Mouse (Mus musculus): ENCODE data around the gene Hoxb13. TPM values are rescaled to one million over a fixed set of nuclear protein-coding genes. Genes with fewer than 3 reads are reported as not detected.
A peak's percentile ranks its signal among the peaks of the same experiment; 100 is the strongest.

Gene Hoxb13
- polyA plus RNA-seq, 1 experiment from 2014 or later = not detected

DNA sequence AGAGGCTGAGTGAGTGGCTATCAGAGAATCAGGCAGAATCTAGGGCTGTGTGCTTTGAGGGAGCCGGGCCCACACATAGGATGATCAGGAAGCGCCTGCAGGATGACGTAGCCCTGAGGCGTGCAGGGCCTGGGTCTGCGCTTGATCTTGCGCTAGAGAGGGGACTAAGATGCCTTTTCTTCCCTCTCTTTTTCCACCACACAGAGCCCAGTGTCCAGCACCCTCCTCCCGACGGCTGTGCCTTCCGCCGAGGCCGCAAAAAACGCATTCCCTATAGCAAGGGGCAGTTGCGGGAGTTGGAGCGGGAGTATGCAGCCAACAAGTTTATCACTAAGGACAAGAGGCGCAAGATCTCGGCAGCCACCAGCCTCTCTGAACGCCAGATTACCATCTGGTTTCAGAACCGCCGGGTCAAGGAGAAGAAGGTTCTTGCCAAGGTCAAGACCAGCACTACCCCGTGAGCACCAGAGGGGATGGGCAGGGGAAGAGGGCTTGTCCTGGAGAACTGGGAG is 1.7 kb downstream of the Hoxb13 start:
- H3K9me3 ChIP-seq (ENCODE audit: control insufficient read depth, low read length) = no peaks in the 10 kb centered on the region
- H3K27ac ChIP-seq (ENCODE audit: low read depth) = no peak overlapping the region
- WGBS = under 1% methylated on average over 20 of the region's 20 CpGs
- no peaks in the 10 kb centered on the region for H3K36me3 ChIP-seq (ENCODE audit: control insufficient read depth, insufficient read depth, low read length)
- ATAC-seq (replicated peaks; ENCODE audit: low FRiP score, low TSS enrichment, low read depth) (no peak), DNase-seq (ENCODE audit: low spot score) (no peak)
- no peak overlapping the region for H3K9ac ChIP-seq (ENCODE audit: low read length)
- H3K4me3 ChIP-seq (ENCODE audit: low read depth, low read length) = no peak overlapping the region
- H3K4me1 ChIP-seq (replicated peaks; ENCODE audit: control insufficient read depth, insufficient read depth, low read length) = 0 out of 2 replicates have a peak, but pooled peaks cover 3% of the 10 kb centered on the region
- peaks cover 100% of the 10 kb centered on the region for H3K27me3 ChIP-seq (replicated peaks; ENCODE audit: control insufficient read depth, insufficient read depth, low read length)
- no peak overlapping the region for H3K4me2 ChIP-seq (ENCODE audit: low read length)

DNA sequence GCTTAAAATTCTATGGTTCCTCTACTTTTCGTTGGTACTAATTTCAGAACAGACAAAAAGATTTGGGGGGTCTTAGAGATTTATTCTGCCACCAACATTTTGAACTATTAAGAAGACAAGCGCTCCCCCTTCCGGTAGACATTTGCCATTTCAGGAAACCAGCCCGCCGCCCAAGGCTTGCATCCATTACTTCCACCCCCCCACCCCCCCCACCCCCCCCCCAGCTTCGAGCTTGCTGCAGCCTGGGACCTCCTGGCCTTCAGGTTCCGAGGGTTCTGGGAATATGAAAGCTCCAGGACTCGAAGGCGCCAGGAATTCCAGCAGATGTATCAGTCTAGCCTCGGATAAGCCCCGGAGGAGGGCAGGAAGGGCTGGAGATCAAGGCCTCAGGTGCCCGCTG is 4.5 kb downstream of the Hoxb13 start:
- Histone ChIP-seq H3K9me3 (ENCODE audit: control insufficient read depth, low read length) (no peaks in the 10 kb centered on the region), H3K4me2 (ENCODE audit: low read length) (no peak overlapping the region), H3K36me3 (ENCODE audit: control insufficient read depth, insufficient read depth, low read length) (no peaks in the 10 kb centered on the region), H3K9ac (ENCODE audit: low read length) (no peak overlapping the region), H3K27me3 (replicated peaks; ENCODE audit: control insufficient read depth, insufficient read depth, low read length) (peaks cover 100% of the 10 kb centered on the region), H3K4me3 (ENCODE audit: low read depth, low read length) (no peak overlapping the region), H3K4me1 (replicated peaks; ENCODE audit: control insufficient read depth, insufficient read depth, low read length) (0 out of 2 replicates have a peak, but pooled peaks cover under 1% of the 10 kb centered on the region), H3K27ac (ENCODE audit: low read depth) (no peak overlapping the region)
- ATAC-seq (replicated peaks; ENCODE audit: low FRiP score, low TSS enrichment, low read depth) = no peak
- under 1% methylated on average over 12 of the region's 12 CpGs for WGBS
- DNase-seq (ENCODE audit: low spot score) = peak; percentile 70

DNA sequence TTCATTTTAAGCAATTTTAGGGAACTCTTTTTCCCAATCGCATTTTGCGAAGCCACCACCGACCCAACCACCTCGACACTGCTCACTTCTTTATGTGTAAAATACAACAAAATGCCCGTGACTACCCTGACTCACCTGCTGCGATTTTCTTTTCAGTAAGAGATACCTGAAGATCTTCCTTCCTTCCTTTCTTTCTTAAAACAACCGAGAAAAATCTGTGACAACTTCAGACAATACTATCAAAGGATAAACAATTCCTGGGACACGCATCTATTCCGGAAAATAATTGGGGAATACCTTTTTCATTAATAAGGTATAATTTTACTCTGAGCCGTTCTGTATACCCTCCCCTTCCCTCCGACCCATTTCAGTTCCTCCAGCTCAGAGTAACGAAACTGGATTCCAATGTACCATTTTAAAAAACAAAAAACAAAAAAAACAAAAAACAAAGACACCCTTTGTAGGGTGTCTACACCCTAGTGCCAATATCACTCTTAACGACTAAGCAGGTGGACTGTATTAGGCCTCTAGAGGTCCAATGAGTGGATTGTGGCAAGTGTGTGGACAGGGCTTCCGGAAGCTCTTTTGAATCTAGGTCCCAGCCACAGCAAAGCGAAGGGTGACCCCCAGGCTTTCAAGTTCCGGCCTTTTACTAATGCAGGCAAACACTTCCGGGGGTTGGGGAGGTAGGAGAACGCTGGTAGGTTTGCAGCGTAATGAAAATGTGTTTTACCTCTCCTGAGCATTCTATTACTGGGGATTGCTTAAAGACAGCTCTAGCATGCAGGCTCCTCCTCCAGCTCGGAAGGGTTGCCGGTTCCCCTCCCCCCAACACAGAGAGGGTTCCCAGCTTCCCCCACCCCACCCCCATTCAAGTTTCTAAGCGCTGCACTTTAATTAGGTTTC is 5.3 kb downstream of the Hoxb13 start:
- Histone ChIP-seq H3K4me3 (ENCODE audit: low read depth, low read length) (no peak overlapping the region), H3K27ac (ENCODE audit: low read depth) (no peak overlapping the region), H3K4me1 (replicated peaks; ENCODE audit: control insufficient read depth, insufficient read depth, low read length) (no peaks in the 10 kb centered on the region), H3K27me3 (replicated peaks; ENCODE audit: control insufficient read depth, insufficient read depth, low read length) (peaks cover 100% of the 10 kb centered on the region), H3K4me2 (ENCODE audit: low read length) (no peak overlapping the region), H3K9ac (ENCODE audit: low read length) (no peak overlapping the region), H3K36me3 (ENCODE audit: control insufficient read depth, insufficient read depth, low read length) (no peaks in the 10 kb centered on the region), H3K9me3 (ENCODE audit: control insufficient read depth, low read length) (no peaks in the 10 kb centered on the region)
- 4% methylated on average over 22 of the region's 22 CpGs for WGBS
- DNase-seq (ENCODE audit: low spot score) (no peak), ATAC-seq (replicated peaks; ENCODE audit: low FRiP score, low TSS enrichment, low read depth) (no peak)

DNA sequence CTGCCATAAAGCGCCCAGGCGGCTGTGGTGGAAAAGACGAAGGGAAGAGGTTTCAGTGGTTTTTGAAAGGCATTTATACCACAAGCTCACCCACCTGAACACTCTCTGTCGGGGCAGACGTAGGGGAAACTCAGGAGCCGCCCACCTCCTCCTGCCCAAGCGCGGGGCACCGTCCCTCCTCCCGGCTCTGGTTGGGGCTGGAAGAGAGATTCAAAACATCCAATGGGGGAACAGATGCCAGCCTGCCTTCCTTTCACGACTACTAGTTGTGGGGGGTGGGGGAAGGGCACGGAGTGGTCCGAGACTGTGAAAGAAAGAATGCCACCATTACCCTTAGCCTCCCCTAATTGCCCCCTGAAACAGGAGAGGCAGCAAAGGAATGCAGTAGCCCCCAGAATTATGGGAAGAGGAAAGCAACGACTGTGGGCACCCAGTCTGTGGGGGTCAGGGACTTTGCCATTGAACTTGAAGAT is 6.1 kb downstream of the Hoxb13 start:
- H3K4me3 ChIP-seq (ENCODE audit: low read depth, low read length) = no peak overlapping the region
- no peaks in the 10 kb centered on the region for H3K9me3 ChIP-seq (ENCODE audit: control insufficient read depth, low read length)
- H3K4me1 ChIP-seq (replicated peaks; ENCODE audit: control insufficient read depth, insufficient read depth, low read length) = no peaks in the 10 kb centered on the region
- H3K27me3 ChIP-seq (replicated peaks; ENCODE audit: control insufficient read depth, insufficient read depth, low read length) = peaks cover 100% of the 10 kb centered on the region
- no peak overlapping the region for H3K27ac ChIP-seq (ENCODE audit: low read depth)
- WGBS = under 1% methylated on average over 14 of the region's 14 CpGs
- ATAC-seq (replicated peaks; ENCODE audit: low FRiP score, low TSS enrichment, low read depth) = no peak
- no peak for DNase-seq (ENCODE audit: low spot score)
- H3K4me2 ChIP-seq (ENCODE audit: low read length) = no peak overlapping the region
- H3K36me3 ChIP-seq (ENCODE audit: control insufficient read depth, insufficient read depth, low read length) = no peaks in the 10 kb centered on the region
- no peak overlapping the region for H3K9ac ChIP-seq (ENCODE audit: low read length)

DNA sequence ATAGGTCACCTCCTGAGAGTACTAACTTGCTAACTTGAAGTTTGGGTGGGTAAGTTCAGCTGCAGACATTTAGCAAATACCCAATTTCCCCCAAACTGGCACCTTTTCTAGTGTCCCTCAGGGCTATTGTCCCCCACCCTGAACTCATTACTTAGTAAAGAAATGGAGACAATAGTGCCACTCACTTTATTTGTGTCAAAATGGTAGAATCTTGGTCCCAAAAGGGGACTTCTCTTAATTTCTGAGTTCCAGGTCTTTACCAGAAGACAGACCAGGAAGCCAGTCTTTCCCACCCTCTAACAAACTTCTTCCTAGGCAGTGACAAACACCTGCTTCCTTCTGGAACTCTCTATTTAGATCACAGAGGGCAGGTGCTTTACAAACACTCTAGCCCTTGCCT is 7.6 kb downstream of the Hoxb13 start:
- Histone ChIP-seq H3K27ac (ENCODE audit: low read depth) (no peak overlapping the region), H3K4me3 (ENCODE audit: low read depth, low read length) (no peak overlapping the region), H3K27me3 (replicated peaks; ENCODE audit: control insufficient read depth, insufficient read depth, low read length) (peaks cover 100% of the 10 kb centered on the region), H3K4me2 (ENCODE audit: low read length) (no peak overlapping the region), H3K36me3 (ENCODE audit: control insufficient read depth, insufficient read depth, low read length) (no peaks in the 10 kb centered on the region), H3K9me3 (ENCODE audit: control insufficient read depth, low read length) (no peaks in the 10 kb centered on the region), H3K4me1 (replicated peaks; ENCODE audit: control insufficient read depth, insufficient read depth, low read length) (no peaks in the 10 kb centered on the region), H3K9ac (ENCODE audit: low read length) (no peak overlapping the region)
- no peak for DNase-seq (ENCODE audit: low spot score)
- ATAC-seq (replicated peaks; ENCODE audit: low FRiP score, low TSS enrichment, low read depth) = no peak

DNA sequence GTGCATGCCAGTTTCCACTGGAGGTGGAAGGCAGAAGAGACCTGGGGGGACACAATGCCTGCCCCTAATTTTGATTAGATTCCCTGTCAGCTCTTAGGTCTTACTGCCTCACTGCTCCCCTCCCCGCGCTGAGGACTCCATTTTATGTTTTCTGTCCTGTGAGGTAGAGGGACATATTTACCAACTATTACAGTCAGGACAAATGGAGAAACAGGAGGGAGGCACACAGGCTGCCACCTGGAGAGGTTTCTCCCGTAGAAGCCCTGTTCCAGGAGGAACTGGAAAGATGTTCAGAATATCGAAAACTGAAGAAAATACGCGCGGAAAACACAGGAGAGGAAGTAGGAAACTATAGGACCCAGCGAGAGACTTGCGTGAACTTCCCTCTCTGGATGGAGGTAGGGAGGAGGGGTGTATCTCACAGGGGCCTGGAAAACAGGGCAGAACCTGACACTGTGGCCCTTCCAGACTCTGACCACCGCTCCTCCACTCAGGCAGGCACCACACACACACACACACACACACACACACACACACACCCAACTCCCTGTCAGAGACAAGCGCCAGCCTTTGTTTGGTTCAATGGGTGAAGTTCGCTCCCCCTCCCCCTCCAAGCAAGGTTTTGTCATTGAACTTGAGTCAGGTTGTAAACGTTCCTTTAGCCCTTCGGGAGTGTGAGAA is 8.4 kb downstream of the Hoxb13 start:
- ATAC-seq (replicated peaks; ENCODE audit: low FRiP score, low TSS enrichment, low read depth) (no peak), DNase-seq (ENCODE audit: low spot score) (no peak)
- no peak overlapping the region for H3K9ac ChIP-seq (ENCODE audit: low read length)
- no peak overlapping the region for H3K4me3 ChIP-seq (ENCODE audit: low read depth, low read length)
- H3K27me3 ChIP-seq (replicated peaks; ENCODE audit: control insufficient read depth, insufficient read depth, low read length) = peaks cover 100% of the 10 kb centered on the region
- no peaks in the 10 kb centered on the region for H3K36me3 ChIP-seq (ENCODE audit: control insufficient read depth, insufficient read depth, low read length)
- no peak overlapping the region for H3K27ac ChIP-seq (ENCODE audit: low read depth)
- H3K4me2 ChIP-seq (ENCODE audit: low read length) = no peak overlapping the region
- WGBS = 1% methylated on average over 14 of the region's 14 CpGs
- no peaks in the 10 kb centered on the region for H3K9me3 ChIP-seq (ENCODE audit: control insufficient read depth, low read length)
- no peaks in the 10 kb centered on the region for H3K4me1 ChIP-seq (replicated peaks; ENCODE audit: control insufficient read depth, insufficient read depth, low read length)

DNA sequence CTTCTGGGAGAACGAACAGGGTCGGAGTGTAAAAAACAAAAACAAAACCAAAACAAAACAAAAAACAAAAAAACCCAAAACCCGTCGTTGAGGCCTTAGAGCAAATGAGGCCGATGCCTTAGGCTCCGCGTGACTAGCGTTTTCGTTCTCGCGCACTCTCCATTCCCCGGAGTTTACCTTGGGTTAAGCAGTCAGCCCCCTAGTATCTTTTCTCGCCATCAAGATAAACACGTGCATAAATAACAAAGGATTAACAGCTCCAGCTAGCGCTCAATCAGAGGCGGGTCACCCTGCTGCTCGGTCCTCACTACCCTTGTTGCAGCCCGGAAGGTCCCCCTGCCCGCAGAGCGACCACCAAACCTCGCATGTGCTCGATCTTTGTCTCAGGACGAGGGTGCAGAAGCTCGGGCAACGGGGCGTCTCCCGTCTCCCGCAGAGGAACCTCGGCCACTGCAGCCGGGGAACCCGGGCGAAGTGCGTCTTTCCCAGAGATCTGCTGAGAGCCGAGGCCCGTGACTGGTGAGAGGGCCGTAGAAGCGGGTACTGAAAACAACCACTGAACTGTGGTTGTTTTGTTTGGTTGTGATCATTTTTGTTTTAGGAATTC is 9.2 kb downstream of the Hoxb13 start:
- Histone ChIP-seq H3K9ac (ENCODE audit: low read length) (no peak overlapping the region), H3K9me3 (ENCODE audit: control insufficient read depth, low read length) (no peaks in the 10 kb centered on the region), H3K36me3 (ENCODE audit: control insufficient read depth, insufficient read depth, low read length) (no peaks in the 10 kb centered on the region), H3K4me1 (replicated peaks; ENCODE audit: control insufficient read depth, insufficient read depth, low read length) (no peaks in the 10 kb centered on the region), H3K4me2 (ENCODE audit: low read length) (no peak overlapping the region), H3K27me3 (replicated peaks; ENCODE audit: control insufficient read depth, insufficient read depth, low read length) (peaks cover 100% of the 10 kb centered on the region), H3K27ac (ENCODE audit: low read depth) (no peak overlapping the region), H3K4me3 (ENCODE audit: low read depth, low read length) (no peak overlapping the region)
- no peak for ATAC-seq (replicated peaks; ENCODE audit: low FRiP score, low TSS enrichment, low read depth)
- WGBS = 1% methylated on average over 37 of the region's 37 CpGs
- DNase-seq (ENCODE audit: low spot score) = peak; percentile 76

DNA sequence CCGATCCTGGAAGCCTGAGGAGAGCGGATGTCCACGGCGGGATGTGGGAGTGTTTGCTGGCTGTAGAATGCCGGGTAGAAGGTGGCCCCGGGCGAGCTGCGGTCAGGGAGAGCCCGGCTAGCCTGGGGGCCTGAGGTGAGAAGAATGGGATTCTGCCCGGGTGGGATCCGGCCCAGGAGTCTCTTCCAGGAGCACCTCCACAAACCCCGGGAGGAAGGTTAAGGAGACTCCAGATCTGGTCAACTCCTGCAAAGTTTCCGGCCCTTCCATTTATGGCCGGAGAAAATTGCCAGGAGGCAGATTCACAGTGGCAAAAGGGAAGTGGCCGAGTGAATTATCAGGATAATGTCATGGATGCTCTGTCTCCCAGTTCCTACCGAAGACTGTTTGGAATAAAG is 9.7 kb downstream of the Hoxb13 start:
- under 1% methylated on average over 16 of the region's 16 CpGs for WGBS
- Histone ChIP-seq H3K36me3 (ENCODE audit: control insufficient read depth, insufficient read depth, low read length) (no peaks in the 10 kb centered on the region), H3K9me3 (ENCODE audit: control insufficient read depth, low read length) (no peaks in the 10 kb centered on the region), H3K4me1 (replicated peaks; ENCODE audit: control insufficient read depth, insufficient read depth, low read length) (no peaks in the 10 kb centered on the region), H3K9ac (ENCODE audit: low read length) (no peak overlapping the region), H3K4me3 (ENCODE audit: low read depth, low read length) (no peak overlapping the region), H3K4me2 (ENCODE audit: low read length) (no peak overlapping the region), H3K27me3 (replicated peaks; ENCODE audit: control insufficient read depth, insufficient read depth, low read length) (peaks cover 100% of the 10 kb centered on the region), H3K27ac (ENCODE audit: low read depth) (no peak overlapping the region)
- ATAC-seq (replicated peaks; ENCODE audit: low FRiP score, low TSS enrichment, low read depth) (no peak), DNase-seq (ENCODE audit: low spot score) (peak; percentile 77)
